In the genomic region with DNA sequence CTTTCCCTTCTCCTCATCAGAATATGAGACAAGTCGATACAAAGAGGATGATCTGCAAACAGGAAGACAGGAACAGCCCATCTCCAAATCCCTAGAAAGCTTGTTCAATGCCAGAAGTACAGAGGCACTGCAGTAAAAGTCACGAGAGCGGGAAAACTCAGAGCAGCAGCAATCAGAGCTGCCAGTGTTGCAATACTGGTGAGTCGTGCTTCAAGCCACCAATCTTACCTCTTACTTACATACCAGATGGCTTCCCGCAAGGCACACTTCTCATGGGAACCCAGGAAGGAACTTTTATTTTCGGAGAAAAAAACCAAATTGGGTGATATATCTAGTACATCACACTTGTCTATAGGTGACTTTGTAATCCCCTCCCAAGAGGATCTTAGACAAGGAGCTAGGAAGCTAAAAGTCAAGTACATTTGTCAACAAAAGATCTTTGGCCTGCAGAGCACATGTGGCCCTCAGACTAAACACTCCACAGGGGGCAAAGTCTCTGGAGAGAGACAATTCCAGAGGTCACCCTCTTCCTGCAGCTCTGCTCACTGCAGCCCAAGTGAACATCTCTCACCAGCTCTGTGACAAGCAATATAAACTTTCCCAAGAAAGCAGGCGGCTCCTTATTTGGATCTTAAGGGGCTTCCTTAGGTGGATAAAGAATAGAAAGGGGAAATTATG, we compare ENCODE assay signal across 13 mouse cellular contexts. TPM values are rescaled to one million over a fixed set of nuclear protein-coding genes. Genes with fewer than 3 reads are reported as not detected.
DNase-seq lines count a peak whose midpoint lies in the region; ATAC-seq and TF ChIP-seq lines count a peak whose summit lies in the region.
"Had no signal": no experiment of that assay in that cellular context is flagged by ENCODE, and none has a peak within 500 bp of the region (broad histone marks: within the 10 kb centered on the region; RNA-seq: fewer than 3 reads in every experiment).

No protein-coding gene starts in this region.

- H3K4me2 ChIP-seq in hindbrain, embryonic 13.5 days: no peak overlapping the region
- H3K4me2 ChIP-seq in hindbrain, embryonic 11.5 days (replicated peaks; ENCODE audit: low read depth, low read length): no peak overlapping the region
- H3K4me2 ChIP-seq in lung, embryonic 15.5 days: no peak overlapping the region
- peak overlapping the region; percentile 18; the same call in 1 of the 2 replicates for H3K4me2 ChIP-seq in liver, embryonic 14.5 days (ENCODE audit: low read depth)
- H3K4me2 ChIP-seq: hindbrain, embryonic 14.5 days; limb, embryonic 13.5 days; midbrain, embryonic 13.5 days had no signal

- ATAC-seq in hindbrain, embryonic 13.5 days (ENCODE audit: low FRiP score): no peak
- no peak for ATAC-seq in hindbrain, embryonic 11.5 days (ENCODE audit: low FRiP score)
- ATAC-seq in lung, embryonic 15.5 days (ENCODE audit: borderline replicate concordance, extremely low read depth, low FRiP score, low TSS enrichment): peak; percentile 37; the same call in 1 of the 2 replicates
- ATAC-seq in liver, embryonic 14.5 days (ENCODE audit: insufficient read depth): no peak
- ATAC-seq: midbrain, embryonic 13.5 days had no signal

- TF ChIP-seq POLR2A in thymus, adult 2 months (IDR thresholded peaks at IDR 0.05; ENCODE audit: control insufficient read depth, extremely low read depth, insufficient read depth, low read length, poor library complexity): no peak

- H3K4me1 ChIP-seq in hindbrain, embryonic 13.5 days (replicated peaks): peaks cover 72% of the 10 kb centered on the region
- peaks cover 6% of the 10 kb centered on the region; the same call in 1 of the 2 replicates for H3K4me1 ChIP-seq in hindbrain, embryonic 11.5 days (replicated peaks; ENCODE audit: control insufficient read depth, insufficient read depth, low read length)
- peaks cover 60% of the 10 kb centered on the region for H3K4me1 ChIP-seq in lung, embryonic 15.5 days
- peaks cover 0 to 14% of the 10 kb centered on the region in 2 experiments; a peak in 3 of 4 replicates for H3K4me1 ChIP-seq in liver, embryonic 14.5 days (replicated peaks; ENCODE audit: control insufficient read depth in 2 of 2, insufficient read depth in 2 of 2, low read length in 1 of 2)
- H3K4me1 ChIP-seq in thymus, adult 2 months (replicated peaks; ENCODE audit: control insufficient read depth, insufficient read depth, low read length): peaks cover 16% of the 10 kb centered on the region

- DNase-seq in hindbrain, embryonic 11.5 days (ENCODE audit: low spot score): no peak
- no peak for DNase-seq in lung, postnatal 4 days
- peak in 1 of 3 experiments; percentile 9 for DNase-seq in liver, embryonic 14.5 days (ENCODE audit: low read depth in 3 of 3, low spot score in 3 of 3)
- DNase-seq in thymus, adult 18-20 months: no peak
- DNase-seq in embryo, embryonic 11 days: no peak
- no peak for DNase-seq in thymus, adult 2 months
- DNase-seq: adrenal gland, postnatal 10 days; right cerebral cortex, postnatal 25 days had no signal

- no peaks in the 10 kb centered on the region for H3K9me3 ChIP-seq in hindbrain, embryonic 13.5 days
- no peaks in the 10 kb centered on the region for H3K9me3 ChIP-seq in hindbrain, embryonic 11.5 days (ENCODE audit: control insufficient read depth, low read length)
- H3K9me3 ChIP-seq in lung, embryonic 15.5 days: no peaks in the 10 kb centered on the region
- H3K9me3 ChIP-seq in liver, embryonic 14.5 days (ENCODE audit: control insufficient read depth, low read length): no peaks in the 10 kb centered on the region
- H3K9me3 ChIP-seq: limb, embryonic 13.5 days; midbrain, embryonic 13.5 days had no signal

- H3K27ac ChIP-seq in hindbrain, embryonic 13.5 days: no peak overlapping the region
- no peak overlapping the region for H3K27ac ChIP-seq in hindbrain, embryonic 11.5 days (ENCODE audit: low read depth, low read length)
- peak overlapping the region; percentile 1; the same call in 1 of the 2 replicates for H3K27ac ChIP-seq in lung, embryonic 15.5 days
- no peak overlapping the region for H3K27ac ChIP-seq in liver, embryonic 14.5 days
- no peak overlapping the region for H3K27ac ChIP-seq in thymus, adult 2 months (ENCODE audit: control insufficient read depth, insufficient read depth, low read length)
- H3K27ac ChIP-seq: hindbrain, embryonic 14.5 days; limb, embryonic 13.5 days; midbrain, embryonic 13.5 days had no signal

- 0 out of 2 replicates have a peak overlapping the region, but pooled peaks have one; percentile 9 for H3K9ac ChIP-seq in hindbrain, embryonic 13.5 days
- H3K9ac ChIP-seq in hindbrain, embryonic 11.5 days (ENCODE audit: low read depth, low read length): no peak overlapping the region
- no peak overlapping the region for H3K9ac ChIP-seq in lung, embryonic 15.5 days
- no peak overlapping the region for H3K9ac ChIP-seq in liver, embryonic 14.5 days (replicated peaks)
- H3K9ac ChIP-seq: hindbrain, embryonic 14.5 days; limb, embryonic 13.5 days had no signal

- TF ChIP-seq CTCF in liver, embryonic 14.5 days (IDR thresholded peaks at IDR 0.05; ENCODE audit: low read depth): no peak
- no peak for TF ChIP-seq CTCF in thymus, adult 2 months (IDR thresholded peaks at IDR 0.05; ENCODE audit: borderline replicate concordance, control insufficient read depth, extremely low read depth, insufficient read depth, low read length, poor library complexity)

- no peak for TF ChIP-seq EP300 in liver, embryonic 14.5 days (IDR thresholded peaks at IDR 0.05; ENCODE audit: low read depth)

- H3K27me3 ChIP-seq in hindbrain, embryonic 13.5 days: no peaks in the 10 kb centered on the region
- no peaks in the 10 kb centered on the region for H3K27me3 ChIP-seq in hindbrain, embryonic 11.5 days (ENCODE audit: control insufficient read depth, insufficient read depth, low read length)
- H3K27me3 ChIP-seq in lung, embryonic 15.5 days: no peaks in the 10 kb centered on the region
- peaks cover 25% of the 10 kb centered on the region for H3K27me3 ChIP-seq in liver, embryonic 14.5 days (ENCODE audit: control insufficient read depth, insufficient read depth, low read length)
- peaks cover 11% of the 10 kb centered on the region for H3K27me3 ChIP-seq in thymus, adult 2 months (ENCODE audit: control insufficient read depth, insufficient read depth, low read length)
- H3K27me3 ChIP-seq: midbrain, embryonic 13.5 days had no signal

- H3K36me3 ChIP-seq in hindbrain, embryonic 13.5 days: no peaks in the 10 kb centered on the region
- H3K36me3 ChIP-seq in hindbrain, embryonic 11.5 days (ENCODE audit: control insufficient read depth, insufficient read depth, low read length): no peaks in the 10 kb centered on the region
- H3K36me3 ChIP-seq in lung, embryonic 15.5 days: no peaks in the 10 kb centered on the region
- H3K36me3 ChIP-seq in liver, embryonic 14.5 days (replicated peaks; ENCODE audit: control insufficient read depth, insufficient read depth, low read depth): no peaks in the 10 kb centered on the region
- H3K36me3 ChIP-seq in thymus, adult 2 months (ENCODE audit: control insufficient read depth, insufficient read depth, low read length): no peaks in the 10 kb centered on the region
- H3K36me3 ChIP-seq: limb, embryonic 13.5 days; midbrain, embryonic 13.5 days had no signal

- 69% methylated on average over 7 of the region's 7 CpGs for WGBS in hindbrain, embryonic 13.5 days
- WGBS in hindbrain, embryonic 11.5 days: 79% methylated on average over 7 of the region's 7 CpGs
- WGBS in lung, embryonic 15.5 days: 24% methylated on average over 7 of the region's 7 CpGs
- 46% methylated on average over 7 of the region's 7 CpGs for WGBS in liver, embryonic 14.5 days (ENCODE audit: insufficient replicate concordance)
- WGBS in thymus, adult 2 months: 89% methylated on average over 7 of the region's 7 CpGs

- H3K4me3 ChIP-seq in hindbrain, embryonic 13.5 days: no peak overlapping the region
- no peak overlapping the region for H3K4me3 ChIP-seq in hindbrain, embryonic 11.5 days (ENCODE audit: low read depth, low read length)
- no peak overlapping the region for H3K4me3 ChIP-seq in lung, embryonic 15.5 days
- no peak overlapping the region for H3K4me3 ChIP-seq in liver, embryonic 14.5 days (ENCODE audit: insufficient read depth in 1 of 2, low read depth in 2 of 2, low read length in 2 of 2)
- no peak overlapping the region for H3K4me3 ChIP-seq in thymus, adult 2 months (ENCODE audit: control insufficient read depth, insufficient read depth, low read length)
- H3K4me3 ChIP-seq: limb, embryonic 13.5 days; midbrain, embryonic 13.5 days had no signal

RNA-seq across cellular contexts. Expression of a gene that starts 6.1 kb away (rescaled TPM):
- polyA plus RNA-seq in hindbrain, embryonic 13.5 days (2015; fragmentation: Nextera tagmentation; extraction: Ambion mirVana): 37.7 and 39.5 TPM in 2 replicates
- 39.9 and 49.8 TPM in 2 replicates for polyA plus RNA-seq in hindbrain, embryonic 11.5 days (2014; fragmentation: Nextera tagmentation; extraction: Ambion mirVana)
- 17.4 and 18.7 TPM in 2 replicates for polyA plus RNA-seq in lung, embryonic 15.5 days (2015; fragmentation: Nextera tagmentation; extraction: Ambion mirVana)
- polyA plus RNA-seq in liver, embryonic 14.5 days (2012; rRNA removed): 4.9 and 6.0 TPM in 2 replicates
- polyA plus RNA-seq in liver, embryonic 14.5 days (2014; fragmentation: Nextera tagmentation; extraction: Ambion mirVana): 2.6 and 2.7 TPM in 2 replicates
- polyA plus RNA-seq in thymus, adult 2 months (2012; rRNA removed): 24.9 and 26.6 TPM in 2 replicates
